Mouse (Mus musculus) hindbrain, embryonic 13.5 days (tissue): ENCODE measurements at regions not wholly inside any gene's neighbourhood (a gene's known extent, or its start where the extent isn't known, plus 50 kb on each side); places are given as distances from the start of the nearest gene placed in this dataset.

ENCODE experiments used
- ATAC-seq: fragments of 200-750 bp; cut with Nextera tagmentation; 2 replicates; pipeline ENCODE4 v1.8.0; 2017; ENCODE audit warnings: moderate TSS enrichment; ENCODE audit not compliant: low FRiP score
- H3K27ac ChIP-seq: fragments of 300-500 bp; sonication (generic); 2 replicates; pipeline ENCODE4 v1.5.1; 2015; ENCODE audit warnings: inconsistent platforms, mild to moderate bottlenecking, moderate library complexity
- H3K27me3 ChIP-seq: fragments of 300-500 bp; sonication (generic); 2 replicates; pipeline ENCODE4 v1.6.1; 2015; ENCODE audit warnings: mild to moderate bottlenecking, inconsistent platforms
- H3K36me3 ChIP-seq: fragments of 300-500 bp; sonication (generic); 2 replicates; pipeline ENCODE4 v1.6.1; 2015; ENCODE audit warnings: mild to moderate bottlenecking, inconsistent platforms
- H3K4me1 ChIP-seq: fragments of 300-500 bp; sonication (generic); replicated peaks from 2 replicates; pipeline ENCODE4 v1.6.1; 2015; ENCODE audit warnings: inconsistent platforms
- H3K4me2 ChIP-seq: fragments of 300-500 bp; sonication (generic); 2 replicates; pipeline ENCODE4 v1.6.1; 2015; ENCODE audit warnings: inconsistent platforms, mild to moderate bottlenecking, moderate library complexity
- H3K4me3 ChIP-seq: fragments of 300-500 bp; sonication (generic); 2 replicates; pipeline ENCODE4 v1.5.1; 2015; ENCODE audit warnings: mild to moderate bottlenecking, inconsistent platforms
- H3K9ac ChIP-seq: fragments of 300-500 bp; sonication (generic); 2 replicates; pipeline ENCODE4 v1.6.1; 2015; ENCODE audit warnings: mild to moderate bottlenecking, inconsistent platforms
- H3K9me3 ChIP-seq: fragments of 300-500 bp; sonication (generic); 2 replicates; pipeline ENCODE4 v1.6.1; 2016; ENCODE audit warnings: inconsistent platforms
- WGBS: fragments of 180-500 bp; shearing (Covaris S2); methylation state at CpG from one replicate; pipeline ENCODE4 v1.1.7; 2015; 5-methylcytosine and 5-hydroxymethylcytosine counted together

GRCm38 (mm10) chr14:91354201-91354600 is 2536.3 kb downstream of the Pcdh9 start:
- no peak for ATAC-seq
- Histone ChIP-seq H3K27me3 (no peaks in the 10 kb centered on the region), H3K27ac (no peak overlapping the region), H3K36me3 (no peaks in the 10 kb centered on the region), H3K4me1 (no peaks in the 10 kb centered on the region), H3K9me3 (no peaks in the 10 kb centered on the region), H3K4me3 (no peak overlapping the region), H3K4me2 (no peak overlapping the region), H3K9ac (no peak overlapping the region)
- WGBS = 85% methylated on average over 1 of the region's 1 CpGs

GRCm38 (mm10) chr14:91326683-91327098 is 2563.8 kb downstream of the Pcdh9 start:
- no peaks in the 10 kb centered on the region for H3K36me3 ChIP-seq
- H3K4me3 ChIP-seq = no peak overlapping the region
- no peak overlapping the region for H3K4me2 ChIP-seq
- H3K9ac ChIP-seq = no peak overlapping the region
- WGBS = 44% methylated on average over 3 of the region's 3 CpGs
- H3K9me3 ChIP-seq = no peaks in the 10 kb centered on the region
- peak; percentile 71 for ATAC-seq
- H3K27ac ChIP-seq = peak overlapping the region; percentile 80
- H3K4me1 ChIP-seq = peaks cover 5% of the 10 kb centered on the region; the same call in 1 of the 2 replicates
- H3K27me3 ChIP-seq = no peaks in the 10 kb centered on the region
